Mouse (Mus musculus) CD4-positive, CD25-positive, alpha-beta regulatory T cell, adult 2 months (primary cell): ENCODE results near the gene Gnmt.
A peak's percentile ranks its signal among the peaks of the same experiment; 100 is the strongest.

Experiments used
- DNase-seq: peaks from one replicate; pipeline ENCODE4 v3.0.0-alpha.2; 2012; ENCODE audit warnings: low read depth, low spot score

Gnmt gene

GRCm38 (mm10) chr17:46703971-46704886 lies 24.7 kb downstream of the Gnmt start:
- peak; percentile 48 for DNase-seq

- DNase-seq: no peak
Measured at GRCm38 (mm10) chr17:46702506-46702905, 26.5 kb downstream of the Gnmt start.

- peak; percentile 38 for DNase-seq
Measured at GRCm38 (mm10) chr17:46702100-46702499, 26.9 kb downstream of the Gnmt start.

- DNase-seq: no peak
Measured at GRCm38 (mm10) chr17:46701489-46701888, 27.5 kb downstream of the Gnmt start.

GRCm38 (mm10) chr17:46699912-46700311 lies 29.1 kb downstream of the Gnmt start:
- DNase-seq: no peak

GRCm38 (mm10) chr17:46699245-46699644 lies 29.7 kb downstream of the Gnmt start:
- no peak for DNase-seq

- no peak for DNase-seq
Measured at GRCm38 (mm10) chr17:46698515-46698914, 30.5 kb downstream of the Gnmt start.

- DNase-seq: no peak
Measured at GRCm38 (mm10) chr17:46694517-46695063, 34.4 kb downstream of the Gnmt start.

GRCm38 (mm10) chr17:46691390-46691789 lies 37.6 kb downstream of the Gnmt start:
- no peak for DNase-seq

GRCm38 (mm10) chr17:46690665-46691064 lies 38.3 kb downstream of the Gnmt start:
- DNase-seq: no peak

GRCm38 (mm10) chr17:46685913-46686312 lies 43.1 kb downstream of the Gnmt start:
- peak; percentile 70 for DNase-seq

- DNase-seq: no peak
Measured at GRCm38 (mm10) chr17:46682654-46683389, 46.1 kb downstream of the Gnmt start.

- no peak for DNase-seq
Measured at GRCm38 (mm10) chr17:46681466-46682118, 47.4 kb downstream of the Gnmt start.

- DNase-seq: peak; percentile 99
Measured at GRCm38 (mm10) chr17:46680760-46681373, 48.1 kb downstream of the Gnmt start, which contains the start of gene Klhdc3. TSS of gene Klhdc3 (minus strand) at chr17:46680914.

- peak; percentile 60 for DNase-seq
Measured at GRCm38 (mm10) chr17:46679843-46680759, 48.9 kb downstream of the Gnmt start.

- no peak for DNase-seq
Measured at GRCm38 (mm10) chr17:46678911-46679310, 50.1 kb downstream of the Gnmt start.

- no peak for DNase-seq
Measured at GRCm38 (mm10) chr17:46678416-46678815, 50.6 kb downstream of the Gnmt start, which contains the start of gene Mea1. TSS of gene Mea1 (plus strand) at chr17:46678793.
